Mouse (Mus musculus) spleen, embryonic (tissue): ENCODE measurements around the gene Tnfrsf8.
"Not testable (repeated sequence)": the region's sequence is repeated elsewhere in the genome, so short reads cannot be mapped to it uniquely, and the experiment has no call there.

Source experiments
- CTCF ChIA-PET: fragments of 350-600 bp; sonication (Branson Sonifier 250); formaldehyde crosslinking; loops from one replicate; lab custom pipeline; 2022; lab: Charles Lee

Tnfrsf8 gene

DNA sequence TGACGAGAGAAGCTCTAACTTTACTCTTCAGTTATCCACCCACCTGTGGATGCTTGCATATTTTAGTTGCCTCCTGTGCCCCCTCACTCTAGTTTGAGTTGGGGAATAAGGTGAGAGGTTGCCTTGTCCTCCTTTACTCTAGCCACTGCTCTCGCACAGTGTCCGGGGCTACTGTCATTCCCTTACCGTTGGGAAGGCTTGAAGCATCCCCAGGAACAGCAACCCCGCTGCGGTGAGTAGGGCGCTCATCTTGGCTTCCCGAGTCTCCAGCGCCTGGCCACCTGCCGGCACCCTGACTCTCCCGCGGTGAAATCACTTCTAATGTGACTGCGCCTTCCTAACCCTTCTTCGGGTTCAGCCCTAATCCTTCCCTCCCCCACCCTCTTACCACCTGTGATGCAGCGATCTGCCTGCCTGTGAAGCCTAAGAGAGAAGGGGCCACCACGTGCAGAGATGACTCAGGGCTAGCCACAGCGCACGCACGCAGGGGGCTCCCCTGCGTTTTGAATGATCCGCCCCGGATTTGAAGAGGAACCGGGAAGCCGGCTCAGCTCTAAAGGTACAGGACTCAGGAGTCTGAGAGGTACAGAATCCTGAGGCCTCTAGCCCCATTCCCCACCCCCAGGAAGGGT lies at the start of gene Tnfrsf8:
Tnfrsf8 (minus strand) TSS at position 329 of the 632 bp plus-strand sequence.
- CTCF ChIA-PET, result no interaction called here

DNA sequence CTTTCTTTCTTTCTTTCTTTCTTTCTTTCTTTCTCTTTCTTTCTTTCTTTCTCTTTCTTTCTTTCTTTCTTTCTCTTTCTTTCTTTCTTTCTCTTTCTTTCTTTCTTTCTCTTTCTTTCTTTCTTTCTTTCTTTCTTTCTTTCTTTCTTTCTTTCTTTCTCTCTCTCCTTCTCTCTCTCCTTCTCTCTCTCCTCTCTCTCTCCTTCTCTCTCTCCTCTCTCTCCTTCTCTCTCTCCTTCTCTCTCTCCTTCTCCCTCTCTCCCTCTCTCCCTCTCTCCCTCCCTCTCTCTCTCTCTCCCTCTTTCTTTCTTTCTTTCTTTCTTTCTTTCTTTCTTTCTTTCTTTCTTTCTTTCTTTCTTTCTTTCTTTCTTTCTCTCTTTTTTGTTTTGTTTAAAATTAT lies 46.7 kb upstream of the Tnfrsf8 start:
- CTCF ChIA-PET, result not testable (repeated sequence)

DNA sequence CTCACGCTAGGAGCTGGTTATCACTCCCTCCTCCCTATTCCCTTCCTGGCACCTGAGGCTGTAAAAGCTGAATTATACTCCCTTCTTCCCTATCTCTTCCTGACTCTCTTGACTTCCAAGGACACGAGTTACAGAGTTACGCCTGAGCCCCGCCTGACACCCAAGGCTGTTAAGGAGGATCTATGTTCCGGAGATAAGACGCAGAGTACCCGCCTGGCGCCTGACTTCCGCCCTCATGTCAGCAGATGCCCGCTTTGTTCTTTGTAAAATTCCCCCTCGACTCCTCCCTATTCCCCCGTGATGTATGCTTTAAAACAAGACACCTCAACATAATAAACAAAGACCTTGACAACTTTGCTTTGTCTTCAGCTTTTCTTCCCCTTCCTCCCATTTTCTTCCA lies 46.1 kb upstream of the Tnfrsf8 start:
- CTCF ChIA-PET, result no interaction called here

DNA sequence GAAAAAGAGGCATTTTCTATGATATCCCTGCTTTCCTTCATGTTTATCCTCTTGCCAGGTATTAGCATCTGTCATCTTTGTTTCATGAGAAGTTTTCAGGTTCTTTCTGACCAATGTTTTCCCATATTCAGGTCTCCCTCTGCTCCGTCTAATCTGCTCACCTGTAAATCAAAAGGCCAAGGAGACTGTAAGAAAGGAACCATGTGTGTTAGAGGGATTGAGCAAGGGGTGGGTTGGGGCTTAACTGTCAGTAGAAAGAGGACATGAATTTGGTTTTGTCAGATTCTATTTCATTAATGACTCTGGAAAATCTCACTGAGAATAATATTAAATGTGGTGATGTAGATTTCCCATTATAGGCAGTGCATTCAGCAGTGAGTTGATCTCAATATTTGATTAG lies 45.6 kb upstream of the Tnfrsf8 start:
- CTCF ChIA-PET, result no interaction called here

DNA sequence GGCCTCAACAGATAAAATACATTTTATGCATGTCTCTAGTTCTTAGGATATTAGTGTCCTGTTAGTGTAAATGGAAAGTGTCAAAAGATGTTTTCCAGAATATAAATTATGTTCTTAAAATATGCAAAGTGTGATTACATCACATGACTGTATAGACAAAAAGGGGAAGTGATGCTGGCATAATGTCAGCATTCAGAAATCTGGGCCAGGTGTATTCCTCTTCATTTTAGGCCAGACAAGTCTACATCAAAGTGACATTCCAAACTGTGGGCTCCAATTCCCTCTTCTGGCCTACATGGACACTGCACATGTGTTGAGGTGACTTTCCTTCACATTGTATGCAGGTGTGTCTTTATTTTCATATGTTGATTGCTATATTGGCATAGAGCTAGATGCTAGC lies 41.3 kb upstream of the Tnfrsf8 start:
- CTCF ChIA-PET, result interaction anchor here (1.0 kb wide), 1 partner anchor 37 kb away, joined by 3 read pairs; no protein-coding TSS in a partner anchor

DNA sequence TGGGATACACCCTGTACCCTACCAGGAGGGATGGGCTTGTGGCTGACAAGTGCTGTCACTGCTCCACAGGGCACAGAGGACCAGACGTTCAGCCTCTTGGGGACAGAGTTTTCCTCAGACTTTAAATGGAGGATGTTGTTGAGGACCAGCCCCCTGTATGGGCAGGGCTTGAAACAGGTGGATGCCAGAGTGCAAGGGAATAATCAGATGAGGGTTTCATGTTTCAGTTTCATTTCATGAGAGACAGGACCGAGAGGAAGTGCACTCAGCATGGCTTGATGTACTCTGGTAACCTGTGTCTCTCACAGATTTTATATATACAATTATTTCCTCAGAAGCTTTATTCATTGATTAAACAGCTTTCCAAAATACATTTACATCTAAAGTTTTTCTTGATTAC lies 38.9 kb upstream of the Tnfrsf8 start:
- CTCF ChIA-PET, result no interaction called here

DNA sequence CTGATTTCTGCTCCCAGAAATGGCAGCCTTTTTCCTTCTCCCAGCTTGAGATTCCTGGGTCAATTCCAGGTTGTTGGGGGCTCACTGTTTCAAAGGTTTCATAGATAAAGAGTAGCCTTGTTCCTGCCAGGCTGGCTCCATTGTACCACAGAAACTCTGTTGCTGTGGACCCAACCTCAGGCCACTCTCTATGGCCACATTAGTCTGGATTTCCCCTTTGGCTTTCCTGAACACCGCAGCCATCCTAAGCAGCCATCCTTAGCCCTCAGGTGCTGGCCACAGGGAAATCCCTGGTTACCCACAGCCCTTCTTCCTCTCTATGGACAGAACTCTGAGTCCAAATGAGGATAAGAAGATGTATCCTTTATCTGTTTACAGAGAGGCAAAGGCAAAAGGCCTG lies 30.0 kb upstream of the Tnfrsf8 start:
- CTCF ChIA-PET, result no interaction called here

DNA sequence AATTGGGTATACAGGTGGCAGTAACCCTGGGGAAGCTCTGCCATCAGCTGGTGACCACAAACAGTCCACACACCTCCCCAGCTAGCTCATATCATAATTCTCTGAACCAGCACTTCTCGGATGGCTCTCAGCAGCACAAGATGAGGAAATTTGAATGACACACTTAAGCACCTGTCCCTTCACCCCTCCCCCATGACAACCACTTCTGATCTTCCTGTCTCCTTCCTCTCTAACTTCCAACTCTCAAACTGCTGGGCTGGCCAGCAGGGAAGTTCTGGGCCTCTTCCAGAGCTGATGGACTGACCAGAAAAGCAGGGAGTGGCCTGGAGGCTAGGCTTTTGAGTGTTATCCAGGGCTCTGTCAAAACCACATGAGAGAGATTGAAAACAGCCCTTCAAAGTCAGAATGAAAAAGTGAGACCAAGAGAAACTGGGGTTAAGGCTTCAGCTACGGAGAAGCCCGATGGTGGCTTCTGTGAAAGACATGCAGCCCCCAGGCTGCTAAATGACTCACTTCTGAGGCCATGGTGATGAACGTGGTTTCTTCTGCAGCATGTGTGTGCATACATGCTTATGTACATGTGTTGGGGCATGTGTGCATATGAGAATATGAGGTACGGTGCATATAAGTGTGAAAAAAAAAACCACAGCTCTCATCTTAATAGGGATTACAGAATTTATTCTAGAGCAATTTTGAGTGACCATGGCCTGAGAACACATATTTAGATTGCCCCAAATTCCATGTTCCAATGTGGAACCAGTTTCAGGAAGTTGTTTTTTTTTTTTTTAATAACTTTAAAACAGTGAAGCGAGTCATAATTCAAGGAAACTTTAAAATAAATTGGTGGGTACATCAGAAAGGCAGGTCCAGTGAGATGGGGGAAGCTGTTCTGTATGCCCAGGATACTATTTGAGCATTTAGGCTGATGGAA lies 27.2 kb upstream of the Tnfrsf8 start:
- CTCF ChIA-PET, result no interaction called here

DNA sequence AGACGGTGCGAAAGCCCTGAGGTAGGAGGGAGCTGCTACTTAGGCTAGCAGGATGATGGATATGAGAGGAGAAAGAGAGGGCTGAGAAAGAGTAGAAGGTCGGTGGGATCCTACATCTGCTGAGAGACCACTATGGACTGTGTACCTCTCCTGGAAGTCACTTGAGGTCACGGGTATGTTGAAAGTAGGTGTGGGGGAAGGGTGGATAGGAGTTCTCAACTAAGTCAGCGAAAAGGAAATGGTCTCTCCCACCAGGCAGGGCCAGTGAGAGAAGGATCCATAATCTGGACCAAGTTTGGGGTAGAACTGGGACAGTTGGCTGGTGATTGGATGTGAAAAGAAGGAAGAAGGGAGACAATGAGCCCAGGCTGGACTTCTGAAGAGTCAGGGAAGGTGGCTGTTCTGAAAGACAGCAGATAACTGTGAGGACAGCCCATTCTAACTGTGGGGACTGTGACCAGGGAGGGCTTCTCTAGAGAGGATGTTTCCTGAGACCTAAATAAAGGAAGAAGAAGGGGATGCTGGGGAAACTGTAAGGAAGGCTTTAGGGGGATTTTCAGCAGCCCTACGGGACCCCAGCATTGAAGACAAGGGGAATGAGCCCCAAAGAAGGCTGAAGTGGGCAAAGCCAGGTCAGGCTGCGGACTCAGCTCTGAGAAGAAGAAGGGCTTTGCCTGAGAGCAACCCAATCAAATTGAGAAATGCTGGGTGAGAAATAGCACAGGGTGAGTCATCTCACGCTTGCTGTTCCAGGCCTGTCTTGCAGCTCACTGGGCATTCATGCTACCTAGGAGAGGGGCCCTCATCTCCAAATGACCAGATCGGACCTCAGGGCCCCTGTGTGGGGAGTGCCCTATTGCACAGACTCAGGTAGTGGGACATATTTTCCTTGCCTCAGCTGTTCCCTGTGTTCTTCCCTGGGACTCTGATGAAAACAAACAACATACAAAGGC lies 23.2 kb upstream of the Tnfrsf8 start:
- CTCF ChIA-PET, result no interaction called here

DNA sequence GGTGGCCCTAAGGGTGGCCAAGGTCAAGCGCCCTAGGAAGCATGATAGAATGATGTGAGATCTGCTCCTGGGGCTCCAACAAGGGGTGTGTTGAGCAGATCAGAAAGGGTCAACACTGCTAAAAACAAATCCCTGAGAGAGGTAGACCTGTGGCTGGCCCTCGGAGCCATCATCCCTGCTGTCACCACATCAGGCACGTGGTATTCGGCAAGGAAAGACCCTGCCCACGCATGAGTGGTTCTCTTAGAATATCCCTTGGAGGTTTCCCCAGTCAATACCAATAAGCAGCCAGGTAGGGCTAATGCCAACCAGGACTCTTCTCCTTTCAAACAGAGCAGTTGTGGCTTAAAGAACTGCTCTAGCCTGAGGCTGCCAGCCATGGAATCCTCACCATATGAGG lies 21.6 kb upstream of the Tnfrsf8 start:
- CTCF ChIA-PET, result no interaction called here

DNA sequence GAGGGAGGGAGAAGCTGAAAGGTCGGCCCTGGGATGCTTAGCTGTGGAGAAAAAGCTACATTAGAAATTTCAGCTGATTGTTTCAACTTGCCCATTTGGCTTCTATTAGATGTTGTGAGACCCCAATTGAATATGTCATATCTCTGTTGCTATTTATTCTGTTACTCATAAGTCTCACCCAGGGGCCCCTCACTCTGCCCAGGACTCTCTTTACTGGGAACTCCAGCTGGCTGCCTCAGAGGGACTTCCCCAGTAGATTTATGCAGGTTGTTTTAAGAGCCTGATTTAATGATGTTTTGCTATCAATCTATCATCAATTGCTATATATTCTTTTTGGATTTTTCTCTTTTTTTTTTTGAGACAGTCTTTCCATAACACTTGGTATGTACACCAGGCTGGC lies 21.1 kb upstream of the Tnfrsf8 start:
- CTCF ChIA-PET, result no interaction called here

DNA sequence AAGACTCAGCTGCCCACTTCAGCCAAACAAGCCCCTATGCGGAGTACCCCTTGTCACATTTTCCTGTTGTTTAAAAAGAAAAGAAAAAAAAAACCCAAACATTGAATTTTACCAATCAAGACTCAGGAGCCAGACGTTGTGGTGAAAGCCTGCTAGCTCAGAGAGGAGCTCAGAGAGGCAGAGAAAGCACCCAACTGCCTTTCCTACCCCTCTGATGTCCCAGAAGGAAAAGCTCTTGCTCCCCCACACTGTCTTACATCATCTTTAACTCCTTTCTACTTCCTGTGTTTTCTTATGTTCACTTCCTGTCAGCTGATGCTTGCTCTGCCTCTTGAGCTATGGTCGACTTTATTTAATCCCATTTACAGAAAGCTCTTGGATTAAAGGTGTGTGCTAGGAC lies 8.7 kb upstream of the Tnfrsf8 start:
- CTCF ChIA-PET, result no interaction called here

DNA sequence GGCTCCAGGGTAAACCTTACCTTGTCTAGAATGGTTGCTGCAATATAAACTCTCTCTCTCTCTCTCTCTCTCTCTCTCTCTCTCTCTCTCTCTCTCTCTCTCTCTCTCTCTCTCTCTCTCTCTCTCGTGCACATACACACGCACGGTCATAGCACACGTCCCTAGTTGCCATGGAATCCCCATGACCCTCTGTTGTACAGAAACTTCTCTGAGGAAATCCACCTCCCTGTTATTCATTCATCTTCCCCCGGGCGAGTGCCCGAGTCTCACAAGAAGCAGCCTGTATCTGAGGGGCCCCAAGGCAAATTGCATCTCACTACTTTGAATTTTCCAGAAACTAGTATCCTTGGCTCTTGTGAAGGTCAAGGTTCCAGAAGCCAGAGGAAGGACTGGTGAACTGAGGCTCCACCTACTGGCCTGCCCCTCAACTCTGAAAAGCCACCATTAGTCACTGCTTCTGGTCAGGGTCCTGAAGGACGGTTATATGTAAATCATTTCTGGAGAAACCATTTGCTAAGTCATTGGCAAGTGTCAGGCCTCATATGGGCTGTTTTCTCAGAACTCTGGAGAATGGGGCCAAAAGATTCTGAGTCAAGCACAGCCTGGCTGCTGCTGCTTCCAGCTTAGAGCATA lies 8.1 kb upstream of the Tnfrsf8 start:
- CTCF ChIA-PET, result no interaction called here

DNA sequence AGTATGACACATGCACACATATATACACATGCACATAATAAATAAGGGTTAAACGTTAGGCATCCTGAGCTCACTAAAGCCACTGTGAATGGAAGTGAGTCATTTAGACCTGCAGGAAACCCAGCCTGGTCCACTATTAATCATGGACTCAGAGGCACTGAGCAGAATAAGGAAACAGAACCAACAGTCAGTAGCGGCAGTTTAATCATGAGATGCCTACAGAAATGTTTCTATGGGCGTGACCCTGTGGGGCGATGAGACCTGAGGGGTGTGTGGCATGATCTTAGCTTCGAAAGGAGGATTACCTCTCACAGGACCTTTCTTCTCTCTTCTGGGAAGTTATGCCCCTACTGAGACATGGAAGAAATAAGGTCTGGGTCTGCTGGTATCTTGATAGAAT lies 7.2 kb upstream of the Tnfrsf8 start:
- CTCF ChIA-PET, result no interaction called here

DNA sequence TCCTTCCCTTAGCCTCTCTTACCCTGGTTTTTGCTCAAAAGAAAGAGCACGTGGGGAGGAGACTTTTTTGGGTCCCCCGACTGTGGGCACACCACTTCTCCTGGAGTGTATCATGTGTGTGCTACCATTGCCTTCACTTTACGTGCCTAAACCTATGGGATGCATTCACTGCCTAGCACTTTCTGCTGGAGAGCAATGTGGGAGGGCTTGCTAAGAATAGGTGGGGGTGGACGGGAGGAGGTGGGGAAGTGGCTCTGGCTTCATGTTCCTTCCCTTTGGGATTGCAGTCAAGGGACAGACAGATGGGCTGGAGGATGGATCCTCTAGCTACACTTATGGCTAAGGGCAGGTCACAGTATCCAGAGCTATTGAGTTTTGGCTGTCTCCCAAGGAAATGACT lies 5.7 kb upstream of the Tnfrsf8 start:
- CTCF ChIA-PET, result no interaction called here

DNA sequence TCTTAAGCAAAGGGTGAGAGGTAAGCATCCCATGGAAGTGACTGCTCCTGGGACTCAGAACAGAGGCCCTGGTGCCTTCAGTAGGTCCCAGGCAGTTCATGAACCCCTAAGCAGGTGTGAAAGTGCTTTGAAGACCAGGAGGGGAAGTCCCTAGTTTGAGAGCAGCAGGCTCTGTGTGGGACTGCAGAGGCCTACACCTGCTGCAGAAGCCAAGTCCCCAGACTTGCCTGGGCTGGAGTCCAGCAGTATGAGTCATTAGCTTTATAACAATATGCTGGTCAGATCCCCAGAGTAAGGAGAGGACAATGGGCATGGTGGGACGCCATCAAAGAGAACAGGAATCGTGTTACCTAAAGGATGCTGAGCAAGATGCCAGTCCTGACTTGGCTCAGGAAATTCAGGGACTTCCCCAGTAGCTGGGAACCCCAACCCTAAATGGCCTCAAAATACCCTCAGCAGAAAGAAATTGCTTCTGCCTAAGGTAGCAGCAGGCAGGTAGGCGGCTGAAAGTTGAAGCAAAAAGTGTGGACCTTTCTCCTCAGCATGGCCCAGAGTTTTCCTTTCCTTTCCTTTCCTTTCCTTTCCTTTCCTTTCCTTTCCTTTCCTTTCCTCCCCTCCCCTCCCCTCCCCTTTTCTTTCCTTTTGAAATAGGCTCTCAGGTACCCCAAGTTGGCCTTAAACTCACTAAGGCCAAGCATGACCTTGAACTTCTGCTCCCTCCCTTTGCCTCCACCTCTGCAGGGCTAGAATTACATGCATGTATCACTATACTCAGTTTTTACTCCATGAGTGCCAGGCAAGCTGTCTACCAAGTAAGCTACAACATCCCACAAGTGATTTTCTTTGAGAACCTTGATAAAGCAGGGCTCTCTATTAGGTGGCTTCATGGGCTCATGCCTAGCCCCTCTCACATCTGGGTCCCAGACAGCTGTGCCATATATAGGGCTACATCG lies 4.6 kb upstream of the Tnfrsf8 start:
- CTCF ChIA-PET, result interaction anchor here (0.8 kb wide), 1 partner anchor 36 kb away, joined by 3 read pairs; no protein-coding TSS in a partner anchor

DNA sequence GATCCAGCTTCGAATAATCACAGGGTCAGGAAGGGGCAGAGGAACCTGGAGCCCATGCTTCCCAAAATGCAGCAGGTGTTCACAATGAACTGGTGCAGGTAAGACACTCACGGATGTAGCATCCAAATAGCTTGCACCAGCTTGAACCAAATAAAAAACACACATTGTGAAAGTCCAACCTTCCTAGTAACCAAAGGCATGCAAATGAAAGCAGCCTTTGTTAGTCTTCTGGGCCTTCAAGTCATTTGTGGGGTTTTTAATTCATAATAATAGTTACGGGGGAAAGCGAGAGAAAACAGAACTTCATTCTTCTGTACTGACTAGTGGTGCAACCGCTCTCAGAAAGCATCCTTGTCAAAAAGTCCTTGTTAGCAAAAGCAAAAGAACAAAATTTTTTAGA lies 1.7 kb upstream of the Tnfrsf8 start:
- CTCF ChIA-PET, result no interaction called here

DNA sequence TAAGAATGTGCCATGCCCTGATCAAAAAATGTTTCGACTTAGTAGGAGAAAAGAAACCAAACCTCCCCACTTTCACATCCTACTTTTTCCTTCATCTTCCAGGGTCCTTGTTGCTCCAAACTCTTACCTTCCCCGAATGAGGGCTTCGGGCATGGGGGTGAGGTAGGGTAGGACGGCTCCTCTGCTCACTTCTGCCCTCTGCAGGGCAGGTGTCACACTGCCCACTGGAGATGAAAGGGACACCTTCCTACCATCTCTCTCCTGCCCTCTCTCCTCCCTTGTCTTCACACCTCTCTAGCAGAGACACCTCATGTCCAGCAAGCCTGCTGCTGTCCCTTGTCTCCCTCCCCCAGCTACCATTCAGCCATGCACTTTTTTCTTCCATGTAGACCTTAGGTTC lies 998 bp downstream of the Tnfrsf8 start:
- CTCF ChIA-PET, result interaction anchor here (0.6 kb wide), 1 partner anchor 13 kb away, joined by 4 read pairs; no protein-coding TSS in a partner anchor

DNA sequence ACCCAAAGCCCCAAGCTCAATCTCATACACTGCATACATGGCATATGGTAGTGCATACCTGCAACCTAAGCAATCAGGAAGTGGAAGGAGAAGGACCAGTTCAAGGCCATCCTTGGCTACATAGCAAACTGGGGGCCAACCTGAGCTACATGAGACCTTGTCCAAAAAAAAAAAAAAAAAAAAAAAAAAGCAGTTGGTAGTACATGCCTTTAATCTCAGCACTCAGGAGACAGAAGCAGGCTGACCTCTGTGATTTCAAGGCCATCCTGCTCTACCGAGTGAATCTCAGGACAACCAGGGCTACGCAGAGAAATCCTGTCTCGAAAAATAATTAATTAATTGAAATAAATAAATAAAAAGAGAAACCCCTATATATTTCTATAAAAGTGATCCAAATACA lies 1.7 kb downstream of the Tnfrsf8 start:
- CTCF ChIA-PET, result interaction anchor here (1.2 kb wide), 1 partner anchor 12 kb away, joined by 5 read pairs; no protein-coding TSS in a partner anchor

DNA sequence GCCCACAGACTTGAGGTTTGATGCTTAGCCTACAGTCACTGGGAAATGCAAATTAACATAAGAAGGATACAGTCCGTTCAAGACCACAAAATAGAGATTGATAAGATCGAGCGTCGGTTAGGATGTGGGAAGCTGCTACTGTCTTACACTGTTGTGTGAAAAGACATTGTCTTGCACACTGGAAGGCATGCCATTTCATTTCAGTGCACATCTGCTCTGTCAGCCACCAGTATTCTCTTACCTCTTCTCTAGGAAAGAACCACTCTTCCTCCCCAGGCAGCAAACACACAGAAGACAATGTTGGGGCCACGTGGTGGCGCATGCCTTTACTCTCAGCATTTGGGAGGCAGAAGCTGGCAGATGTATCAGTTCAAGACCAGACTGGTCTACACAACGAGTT lies 2.4 kb downstream of the Tnfrsf8 start:
- CTCF ChIA-PET, result interaction anchor here (1.2 kb wide), 1 partner anchor 11 kb away, joined by 5 read pairs; no protein-coding TSS in a partner anchor
